Mouse (Mus musculus): ENCODE data around the gene Rnf10. TPM values are rescaled to one million over a fixed set of nuclear protein-coding genes. Genes with fewer than 3 reads are reported as not detected.
A peak's percentile ranks its signal among the peaks of the same experiment; 100 is the strongest.

Rnf10 gene
- total RNA-seq, 1 experiment from 2014 or later, result 72.0 TPM

DNA sequence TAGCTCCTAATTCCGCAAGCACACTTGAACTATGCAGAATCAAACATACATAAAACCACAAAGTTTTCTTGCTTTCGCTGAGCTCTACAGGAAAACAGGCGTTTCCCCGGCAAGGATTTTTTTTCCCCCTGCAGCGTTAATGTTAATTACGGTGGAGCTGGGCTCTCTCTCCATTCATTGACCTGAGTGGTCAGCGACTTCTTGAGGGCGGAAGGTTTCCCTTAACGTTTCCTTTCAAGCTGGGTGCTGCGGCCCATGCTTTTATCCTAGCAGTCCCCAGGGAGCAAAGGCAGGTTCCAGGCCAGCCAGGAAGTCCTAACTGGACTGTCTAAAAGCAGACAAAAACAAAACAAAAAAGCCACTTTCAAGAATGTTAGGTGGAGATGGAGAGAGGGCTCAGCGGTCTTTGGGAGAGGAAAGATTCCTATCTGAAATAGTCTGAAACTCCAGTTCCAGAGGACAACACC is 33.9 kb downstream of the Rnf10 start:
- no peak for ATAC-seq (replicated peaks; ENCODE audit: low read depth, poor library complexity, severe bottlenecking)

DNA sequence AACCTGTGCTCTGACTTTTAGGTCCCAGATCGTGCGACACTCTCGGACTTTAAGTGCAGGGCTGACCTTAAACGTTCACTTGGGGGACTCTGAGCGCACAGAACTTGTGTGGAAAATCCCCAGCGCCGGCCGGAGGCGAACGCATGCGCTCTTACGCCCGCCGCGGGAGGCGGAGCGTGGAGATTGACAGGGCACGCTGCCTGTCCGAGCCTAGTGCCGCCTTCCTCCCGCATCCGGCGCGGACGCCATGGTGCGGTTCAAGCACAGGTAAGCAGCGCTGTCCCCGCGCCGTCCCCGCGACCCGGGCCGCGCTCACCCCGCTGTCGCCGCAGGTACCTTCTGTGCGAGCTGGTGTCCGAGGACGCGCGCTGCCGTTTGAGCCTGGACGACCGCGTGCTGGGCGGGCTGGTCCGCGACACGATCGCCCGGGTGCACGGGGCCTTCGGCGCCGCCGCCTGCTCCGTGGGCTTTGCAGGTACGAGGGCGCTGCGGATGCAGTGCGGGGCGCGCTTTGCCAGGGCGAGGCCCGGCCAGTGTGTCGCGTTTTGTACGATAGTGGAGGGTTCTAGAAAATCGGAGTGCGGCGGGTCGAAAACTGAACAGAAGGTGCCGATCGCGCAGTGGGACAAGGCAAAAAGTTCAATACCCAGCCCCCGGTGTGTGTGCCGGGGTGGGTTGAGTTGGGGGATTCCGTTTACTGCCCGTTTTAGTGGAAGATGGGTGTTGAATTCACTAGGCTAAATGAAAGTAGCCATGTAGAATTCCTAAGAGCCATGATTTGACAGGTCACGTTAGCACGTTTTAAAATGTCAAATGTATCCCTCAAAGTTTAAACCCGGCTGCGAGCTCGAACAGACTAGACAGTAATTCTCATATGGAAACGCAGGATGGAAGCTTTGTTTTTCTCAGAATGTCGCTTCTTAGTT is 34.6 kb downstream of the Rnf10 start:
- peak; percentile 83 for ATAC-seq (replicated peaks; ENCODE audit: low read depth, poor library complexity, severe bottlenecking)

DNA sequence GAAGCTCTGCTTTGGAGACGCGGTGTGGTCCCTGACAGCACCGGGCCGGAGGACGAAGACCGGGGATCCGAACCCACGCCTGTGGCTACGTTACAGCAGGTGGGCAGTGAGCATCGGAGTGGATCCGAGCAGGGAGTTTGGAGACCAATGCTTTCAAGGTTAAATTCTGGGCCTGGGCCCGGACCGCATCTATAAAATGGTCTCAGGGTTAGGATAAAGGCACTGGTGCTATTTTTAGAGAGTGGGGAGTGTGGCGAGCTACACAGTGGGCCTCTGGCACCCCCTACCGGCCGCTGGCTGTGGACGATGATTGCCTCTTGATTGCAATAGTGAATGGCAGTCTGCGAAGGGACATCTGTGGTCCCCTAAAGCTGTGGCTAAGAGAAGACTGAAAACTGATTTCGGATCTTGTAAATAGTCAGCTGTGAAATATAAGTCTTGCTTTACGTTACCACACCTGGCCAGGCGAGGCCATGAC is 36.9 kb downstream of the Rnf10 start, which contains the start of gene Pop5:
Gene Pop5, plus strand, starts transcription at position 51 of the 478 bp plus-strand sequence.
- peak; percentile 78 for ATAC-seq (replicated peaks; ENCODE audit: low read depth, poor library complexity, severe bottlenecking)

DNA sequence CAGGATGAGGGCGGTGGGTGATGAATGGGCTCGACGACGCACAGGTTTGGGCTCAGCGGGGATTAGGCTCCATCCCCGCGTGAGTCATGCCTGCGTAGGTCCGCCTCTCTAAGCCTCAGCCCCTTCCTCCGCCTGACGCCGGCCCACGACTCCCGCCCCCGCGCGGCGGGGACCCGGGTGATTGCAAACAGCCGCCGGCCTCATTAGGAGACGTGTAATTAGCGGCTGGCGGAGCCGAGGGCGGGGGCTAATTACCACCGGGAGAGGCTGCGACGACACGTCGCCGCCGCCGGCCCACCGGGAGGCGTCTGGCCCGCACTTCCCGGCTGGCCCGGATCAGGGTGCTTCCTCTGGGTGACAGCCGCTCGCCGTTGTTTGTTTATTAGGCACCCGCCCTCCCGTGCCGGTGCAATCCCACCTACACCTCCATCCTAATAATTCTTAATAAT is 37.4 kb downstream of the Rnf10 start:
- ATAC-seq (replicated peaks; ENCODE audit: low read depth, poor library complexity, severe bottlenecking), result peak; percentile 23

DNA sequence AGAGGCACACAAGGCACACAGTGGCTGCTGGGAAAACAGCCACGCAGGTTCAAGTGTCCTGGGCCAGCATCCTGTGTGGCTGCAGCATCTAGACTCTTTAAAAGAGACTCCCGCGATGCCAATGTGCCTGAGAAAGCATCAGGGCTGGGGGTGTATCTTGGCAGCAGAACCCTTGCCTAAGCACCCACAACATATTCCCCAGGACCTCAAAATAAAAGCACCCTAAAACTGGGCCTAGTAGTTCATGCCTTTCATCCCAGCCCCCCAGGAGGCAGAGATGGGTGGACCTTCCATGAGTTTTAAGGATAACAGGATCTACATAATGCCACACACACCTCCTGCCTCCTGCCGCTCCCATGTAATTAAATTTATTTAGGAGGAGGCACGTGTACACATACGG is 38.2 kb downstream of the Rnf10 start:
- no peak for ATAC-seq (replicated peaks; ENCODE audit: low read depth, poor library complexity, severe bottlenecking)

DNA sequence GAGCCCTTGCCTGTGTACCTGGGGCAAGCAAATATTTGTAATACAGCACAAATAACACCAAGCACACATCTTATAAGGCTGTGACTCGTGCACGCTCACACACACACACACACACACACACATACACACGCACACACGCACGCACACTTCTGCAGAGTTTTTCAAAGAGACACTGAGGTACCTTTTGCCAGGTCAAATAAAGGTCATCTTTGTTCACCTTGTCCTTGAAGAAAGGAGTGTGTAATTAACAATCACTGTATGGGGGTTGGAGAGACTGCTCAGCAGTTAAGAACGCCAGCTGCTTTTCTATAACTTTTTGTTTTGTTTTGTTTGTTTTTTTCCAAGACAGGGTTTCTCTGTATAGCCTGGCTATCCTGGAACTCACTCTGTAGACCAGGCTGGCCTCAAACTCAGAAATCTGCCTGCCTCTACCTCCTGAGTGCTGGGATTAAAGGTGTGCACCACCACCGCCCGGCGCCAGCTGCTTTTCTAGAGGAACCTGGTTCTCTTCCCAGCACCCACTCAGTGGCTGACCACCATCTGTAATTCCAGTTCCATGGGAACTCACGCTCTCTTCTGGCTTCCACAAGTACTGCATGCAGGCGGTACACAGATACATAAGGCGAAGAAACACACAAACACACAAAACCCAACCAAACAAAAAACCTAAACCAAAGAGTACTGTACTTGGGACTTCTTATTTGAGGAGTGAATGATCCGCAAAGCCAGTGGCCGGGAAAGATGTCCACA is 39.5 kb downstream of the Rnf10 start:
- no peak for ATAC-seq (replicated peaks; ENCODE audit: low read depth, poor library complexity, severe bottlenecking)

DNA sequence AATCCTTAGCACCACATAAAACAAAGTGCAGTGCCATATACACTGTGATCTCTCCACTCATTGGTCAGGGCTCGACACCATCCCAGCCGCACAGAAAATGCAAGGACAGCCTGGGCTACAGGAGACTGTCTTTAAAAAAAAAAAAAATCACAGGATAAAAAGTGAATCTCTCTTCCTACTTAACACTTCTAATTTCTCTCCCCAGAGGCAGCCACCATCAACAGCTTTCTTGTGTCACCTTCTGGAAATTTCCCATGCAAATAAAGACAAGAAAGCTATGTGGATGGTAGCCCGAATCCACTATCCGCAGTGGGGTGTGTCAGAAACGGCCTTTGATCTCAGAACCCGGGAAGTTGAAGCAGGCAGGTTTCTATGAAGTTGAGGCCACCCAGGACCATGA is 40.2 kb downstream of the Rnf10 start:
- ATAC-seq (replicated peaks; ENCODE audit: low read depth, poor library complexity, severe bottlenecking), result no peak

DNA sequence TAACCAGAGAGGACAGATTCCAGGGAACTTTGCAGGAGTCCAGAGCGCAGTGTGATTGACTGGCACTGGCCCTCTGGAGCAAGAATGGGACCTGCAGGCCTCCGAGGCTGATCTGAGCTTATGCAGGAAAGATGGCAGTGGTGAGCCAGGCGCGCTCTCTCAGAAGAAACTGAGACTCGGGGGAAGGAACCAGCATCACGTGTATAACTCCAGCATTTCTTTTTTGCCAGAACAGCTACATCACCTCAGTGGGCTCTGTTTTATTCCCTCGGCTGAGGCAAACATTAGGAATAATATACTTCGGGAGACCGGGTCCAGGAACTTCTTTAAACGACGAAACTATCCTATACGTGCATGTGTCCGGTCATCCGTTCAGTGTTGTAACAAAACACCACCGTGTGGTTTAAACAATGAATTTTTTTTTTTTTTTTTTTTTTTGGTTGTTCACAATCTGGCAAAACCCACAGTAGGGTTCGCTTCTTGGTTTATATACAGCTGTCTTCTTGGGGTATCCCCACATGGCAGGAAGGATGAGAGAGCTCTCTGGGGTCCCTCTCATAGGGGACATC is 41.1 kb downstream of the Rnf10 start:
- no peak for ATAC-seq (replicated peaks; ENCODE audit: low read depth, poor library complexity, severe bottlenecking)

DNA sequence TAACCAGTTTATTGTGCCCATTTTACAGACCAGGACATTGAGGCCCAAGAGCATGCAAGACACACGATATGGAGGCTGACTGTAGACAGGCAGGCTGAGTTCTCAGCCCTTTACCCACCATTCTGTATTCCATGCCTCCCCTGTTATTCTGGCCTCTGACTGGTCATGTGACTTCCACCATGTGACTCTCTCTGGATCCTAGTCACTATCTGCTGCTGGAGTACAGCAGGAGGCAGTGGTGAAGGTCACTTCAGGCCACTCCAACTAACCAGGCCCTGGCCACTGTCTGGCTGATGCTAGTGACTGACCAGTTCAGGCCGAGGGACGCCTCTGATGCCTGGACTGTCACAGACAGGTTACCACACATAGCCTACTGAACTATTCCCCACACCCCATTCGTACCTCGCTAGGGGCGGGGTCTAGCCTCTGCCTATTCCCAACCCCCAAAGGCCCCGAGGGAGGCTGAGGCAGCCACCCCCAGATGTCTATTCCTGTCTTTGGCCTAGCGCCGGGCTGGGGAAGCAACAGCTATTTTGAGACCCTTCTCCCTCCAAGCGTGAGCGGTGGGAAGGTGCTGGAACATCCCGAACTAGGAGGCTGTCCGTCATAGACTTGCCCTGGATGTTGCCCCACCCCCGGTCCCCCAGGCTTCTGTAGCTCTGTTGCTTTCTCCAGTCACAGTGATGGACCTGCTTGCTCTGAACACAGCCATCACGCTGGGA is 41.7 kb downstream of the Rnf10 start:
- no peak for ATAC-seq (replicated peaks; ENCODE audit: low read depth, poor library complexity, severe bottlenecking)

DNA sequence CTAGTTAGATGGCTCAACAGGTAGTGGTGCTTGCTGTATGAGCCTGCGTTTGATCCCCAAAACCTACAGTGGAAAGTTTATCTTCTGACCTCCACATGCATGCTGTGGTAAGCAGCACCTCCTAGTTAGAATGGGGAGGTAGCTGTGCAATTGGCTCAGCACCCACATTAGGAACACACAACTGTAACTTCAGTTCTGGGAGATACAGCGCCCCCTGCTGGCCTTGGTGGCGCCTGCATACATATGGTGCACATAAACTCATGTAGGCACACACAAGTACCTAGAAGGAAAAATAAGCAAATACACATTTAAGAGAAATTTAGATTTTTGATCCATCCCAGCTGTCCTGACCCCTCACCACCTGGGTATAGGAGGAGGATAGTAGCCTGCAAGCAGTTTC is 50.2 kb downstream of the Rnf10 start:
- no peak for ATAC-seq (replicated peaks; ENCODE audit: low read depth, poor library complexity, severe bottlenecking)

DNA sequence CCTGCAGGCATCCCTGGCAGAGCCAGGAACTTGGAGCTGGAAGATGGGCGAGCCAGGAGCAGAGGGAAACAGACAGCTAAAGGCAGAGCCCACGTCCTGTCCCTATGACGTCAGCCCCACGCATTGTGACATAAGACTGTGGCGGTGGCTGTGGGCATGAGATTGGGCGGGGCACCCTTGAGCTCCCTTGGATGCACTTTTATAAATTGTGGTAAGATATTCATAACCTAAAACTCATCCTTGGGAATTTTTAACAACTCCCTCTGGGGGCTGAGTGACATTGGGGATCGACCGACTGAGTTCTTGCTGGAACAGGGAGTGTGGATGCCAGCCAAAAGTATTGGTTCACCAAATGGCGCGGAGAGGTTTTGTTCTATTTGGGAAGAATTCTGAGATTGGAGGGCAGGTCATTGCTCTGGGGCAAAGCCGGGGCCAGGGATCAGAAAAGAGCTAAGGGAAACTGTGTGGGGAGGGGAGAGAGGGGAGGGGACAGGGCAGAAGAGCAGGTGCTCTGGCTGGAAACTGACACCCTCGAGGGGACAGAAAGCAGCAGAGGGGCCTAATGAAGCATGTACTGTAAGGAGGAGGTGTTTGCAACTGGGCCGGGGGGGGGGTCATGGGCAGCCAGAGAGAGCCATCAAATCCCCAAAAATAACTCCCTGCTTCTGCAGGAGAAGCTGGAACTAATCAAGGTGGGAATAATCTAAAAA is 51.6 kb downstream of the Rnf10 start:
- ATAC-seq (replicated peaks; ENCODE audit: low read depth, poor library complexity, severe bottlenecking), result no peak

DNA sequence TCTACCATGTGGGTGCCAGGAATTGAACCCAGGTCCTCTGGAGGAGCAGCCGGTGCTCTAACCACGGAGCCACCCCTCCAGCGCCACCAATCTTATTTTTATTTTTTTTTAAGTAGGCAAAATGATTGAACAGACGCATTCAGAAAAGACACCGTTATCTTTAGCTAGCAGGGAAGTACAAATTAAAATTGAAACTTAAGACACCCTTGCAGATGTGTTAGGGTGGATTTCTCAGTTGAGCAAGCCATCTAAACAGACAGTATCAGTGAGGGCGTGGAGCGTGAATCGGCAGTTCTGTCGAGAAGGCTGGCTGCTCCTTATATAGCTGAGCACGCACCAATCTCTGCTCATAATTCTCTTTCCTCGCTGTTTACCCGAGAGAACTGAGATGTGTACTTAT is 54.7 kb downstream of the Rnf10 start:
- ATAC-seq (replicated peaks; ENCODE audit: low read depth, poor library complexity, severe bottlenecking), result no peak

DNA sequence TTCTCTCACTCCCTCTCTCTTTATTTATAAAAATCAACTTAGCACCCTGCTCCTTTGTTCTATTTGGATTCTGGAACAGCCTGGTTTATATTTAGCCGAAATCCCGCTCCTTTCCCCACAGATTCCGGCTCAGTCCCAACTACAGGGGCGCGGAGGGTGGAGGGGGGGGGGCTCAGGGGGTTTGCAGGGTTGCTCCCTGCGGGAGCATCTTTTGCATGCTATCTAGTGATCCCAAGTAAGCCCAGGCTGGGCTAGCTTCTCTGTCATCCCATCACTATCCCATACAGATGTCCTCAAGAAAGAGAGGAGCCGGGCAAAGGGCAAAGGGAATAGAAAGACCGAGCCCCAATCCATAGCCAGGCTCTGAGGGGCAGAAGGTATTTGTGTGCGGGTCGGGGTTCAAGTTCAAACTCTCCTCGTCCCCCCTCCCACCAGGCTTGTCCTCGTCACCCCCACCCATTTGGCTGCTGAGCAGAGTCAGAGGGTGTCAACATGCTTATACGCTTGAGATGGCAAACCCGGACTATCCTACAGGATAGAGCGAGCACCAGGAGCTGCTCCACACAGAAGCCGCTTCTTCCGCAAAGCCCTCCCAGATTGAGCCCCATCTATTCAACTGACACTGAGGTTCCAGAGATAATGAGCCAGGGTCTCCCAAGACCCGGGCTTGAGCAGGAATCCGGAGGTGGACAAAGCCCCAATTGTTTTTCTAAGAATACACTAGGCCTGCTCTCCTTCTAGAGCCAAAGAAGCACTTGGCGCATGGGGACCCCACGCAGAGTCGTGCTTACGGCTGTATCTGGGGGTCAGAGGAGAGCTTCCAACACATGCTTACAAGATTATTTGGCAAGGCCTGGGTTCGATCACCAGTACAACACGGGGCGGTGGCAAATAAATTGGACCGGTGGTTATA is 57.2 kb downstream of the Rnf10 start:
- ATAC-seq (replicated peaks; ENCODE audit: low read depth, poor library complexity, severe bottlenecking), result no peak

DNA sequence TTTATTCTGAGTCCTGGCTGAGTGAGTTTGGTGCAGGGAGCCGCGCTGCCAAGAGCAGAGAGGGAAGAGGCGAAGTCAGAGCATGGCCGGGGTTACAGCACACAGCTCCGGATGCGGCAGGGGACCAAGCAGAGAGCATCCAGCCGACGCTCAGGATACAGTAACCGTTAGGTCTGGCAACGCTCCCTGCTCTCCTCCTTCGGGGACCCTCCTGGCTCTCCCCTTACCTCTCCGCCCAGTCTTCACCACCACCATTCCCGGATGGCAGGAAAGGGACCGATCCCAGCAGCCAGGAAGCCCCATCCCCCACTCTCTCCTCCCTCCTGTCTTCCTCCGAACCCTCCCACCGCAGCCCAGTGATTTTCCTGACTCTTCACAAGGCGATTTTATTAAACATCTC is 57.8 kb downstream of the Rnf10 start:
- peak; percentile 56; the same call in 1 of the 2 replicates for ATAC-seq (replicated peaks; ENCODE audit: low read depth, poor library complexity, severe bottlenecking)

DNA sequence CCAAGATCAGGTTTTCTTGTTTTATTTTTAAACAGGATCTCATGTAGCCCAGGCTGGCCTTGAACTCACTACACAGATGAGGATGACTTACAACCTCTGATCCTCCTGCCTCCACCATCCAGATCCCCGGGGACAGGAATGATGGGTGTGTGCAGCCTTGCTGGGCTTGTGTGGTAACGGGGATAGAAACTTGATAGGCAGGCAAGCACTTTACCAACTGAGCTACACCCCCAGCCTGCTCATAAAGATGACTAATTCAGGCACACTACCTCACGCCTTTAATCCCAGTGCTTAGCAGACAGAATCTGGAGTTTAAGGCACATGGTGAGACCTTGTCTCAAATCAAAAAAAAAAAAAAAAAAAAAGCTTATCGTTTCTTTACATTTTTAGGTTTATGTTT is 59.8 kb downstream of the Rnf10 start:
- ATAC-seq (replicated peaks; ENCODE audit: low read depth, poor library complexity, severe bottlenecking), result no peak

DNA sequence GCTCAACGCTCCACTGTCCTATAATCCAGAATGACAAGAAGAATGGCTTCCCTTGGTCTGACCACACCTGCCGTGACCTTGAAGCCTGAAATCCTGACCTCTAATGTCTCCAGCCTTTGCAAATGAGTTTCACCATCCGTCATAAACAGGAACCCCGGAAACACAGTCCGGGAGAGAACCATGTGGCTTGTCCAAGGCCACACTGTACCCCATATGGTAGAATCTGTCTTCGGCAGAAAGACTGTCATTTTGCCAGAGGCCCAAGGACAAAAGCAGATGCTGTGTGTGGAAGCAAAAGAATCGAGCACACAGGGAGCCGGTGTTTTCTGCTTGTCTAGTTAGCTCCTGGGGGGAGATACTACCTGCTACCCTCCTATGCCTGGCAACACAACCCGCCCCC is 60.2 kb downstream of the Rnf10 start:
- ATAC-seq (replicated peaks; ENCODE audit: low read depth, poor library complexity, severe bottlenecking), result no peak

DNA sequence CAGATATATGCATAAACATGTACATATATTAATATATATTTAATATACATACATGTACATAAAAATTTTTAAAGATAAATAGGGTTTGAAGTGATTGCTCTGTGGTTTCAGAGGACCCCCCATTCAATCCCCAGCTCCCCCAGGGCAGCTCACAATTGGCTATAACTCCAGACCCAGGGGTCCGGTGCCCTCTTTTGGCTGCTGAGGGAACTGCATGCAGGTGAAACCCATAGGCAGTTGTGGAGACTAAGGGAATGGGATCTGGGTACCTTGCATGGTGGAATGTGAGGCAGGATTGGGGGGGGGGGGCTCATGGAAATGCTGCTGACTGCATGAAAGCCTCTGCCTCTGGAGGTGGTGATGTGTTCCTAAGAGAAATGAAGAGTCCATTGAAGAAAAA is 62.3 kb downstream of the Rnf10 start:
- ATAC-seq (replicated peaks; ENCODE audit: low read depth, poor library complexity, severe bottlenecking), result no peak

DNA sequence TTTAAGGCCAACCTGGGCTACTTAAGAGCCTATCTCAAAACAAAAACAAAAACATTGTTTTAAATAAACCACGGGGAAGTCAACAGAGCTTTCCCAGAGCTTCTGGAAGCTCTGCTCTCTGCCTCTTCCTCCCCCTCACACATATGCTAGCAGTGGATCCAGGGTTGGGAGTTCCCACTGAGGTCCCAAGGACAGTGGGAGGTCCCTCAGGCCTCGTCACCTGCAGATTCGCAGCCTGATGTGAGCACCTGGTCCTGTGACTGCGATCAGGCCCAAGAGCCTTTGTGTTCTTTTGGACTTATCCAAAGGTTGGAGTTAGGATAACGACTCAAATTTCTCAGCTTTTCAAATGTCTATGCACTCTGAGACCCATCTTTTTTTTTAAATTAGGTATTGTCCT is 64.1 kb downstream of the Rnf10 start:
- no peak for ATAC-seq (replicated peaks; ENCODE audit: low read depth, poor library complexity, severe bottlenecking)

Data from common myeloid progenitor, adult 5-6 weeks (primary cell).